Mouse (Mus musculus) heart, embryonic 12.5 days (tissue): ENCODE measurements around the gene Fth1. TPM values are rescaled to one million over a fixed set of nuclear protein-coding genes. Genes with fewer than 3 reads are reported as not detected.

Experiments
- ATAC-seq: fragments of 200-750 bp; cut with Nextera tagmentation; 2 replicates; pipeline ENCODE4 v1.8.0; 2017; ENCODE audit warnings: moderate TSS enrichment, moderate library complexity; ENCODE audit not compliant: insufficient number of reproducible peaks, low FRiP score
- H3K27ac ChIP-seq: fragments of 300-500 bp; sonication (generic); 2 replicates; pipeline ENCODE4 v1.5.1; 2016; ENCODE audit warnings: mild to moderate bottlenecking, moderate library complexity; ENCODE audit not compliant: poor library complexity, severe bottlenecking
- H3K27me3 ChIP-seq: fragments of 300-500 bp; sonication (generic); replicated peaks from 2 replicates; pipeline ENCODE4 v1.6.1; 2016; ENCODE audit warnings: mild to moderate bottlenecking, moderate library complexity
- H3K36me3 ChIP-seq: fragments of 300-500 bp; sonication (generic); 2 replicates; pipeline ENCODE4 v1.6.1; 2016; ENCODE audit warnings: mild to moderate bottlenecking, moderate library complexity
- H3K4me1 ChIP-seq: fragments of 300-500 bp; sonication (generic); replicated peaks from 2 replicates; pipeline ENCODE4 v1.6.1; 2016; ENCODE audit warnings: mild to moderate bottlenecking
- H3K4me2 ChIP-seq: fragments of 300-500 bp; sonication (generic); 2 replicates; pipeline ENCODE4 v1.6.1; 2016; ENCODE audit warnings: mild to moderate bottlenecking, moderate library complexity
- H3K4me3 ChIP-seq: fragments of 300-500 bp; sonication (generic); 2 replicates; pipeline ENCODE4 v1.5.1; 2016; ENCODE audit warnings: mild to moderate bottlenecking
- H3K9ac ChIP-seq: fragments of 300-500 bp; sonication (generic); 2 replicates; pipeline ENCODE4 v1.6.1; 2016; ENCODE audit warnings: mild to moderate bottlenecking, moderate library complexity
- H3K9me3 ChIP-seq: fragments of 300-500 bp; sonication (generic); replicated peaks from 2 replicates; pipeline ENCODE4 v1.6.1; 2016; ENCODE audit warnings: mild to moderate bottlenecking, moderate library complexity
- WGBS: fragments of 180-500 bp; shearing (Covaris S2); methylation state at CpG from one replicate; pipeline ENCODE4 v1.1.7; 2016; 5-methylcytosine and 5-hydroxymethylcytosine counted together
- polyA plus RNA-seq: library from polyadenylated mRNA; unstranded; fragments of >200 nt; fragmentation: Nextera tagmentation; extraction: Ambion mirVana; gene quantifications from 2 replicates; pipeline ENCODE4 v1.2.1, GENCODE M21; 2016

Fth1 gene
- polyA plus RNA-seq, 1 experiment from 2014 or later = 2,412 TPM

DNA sequence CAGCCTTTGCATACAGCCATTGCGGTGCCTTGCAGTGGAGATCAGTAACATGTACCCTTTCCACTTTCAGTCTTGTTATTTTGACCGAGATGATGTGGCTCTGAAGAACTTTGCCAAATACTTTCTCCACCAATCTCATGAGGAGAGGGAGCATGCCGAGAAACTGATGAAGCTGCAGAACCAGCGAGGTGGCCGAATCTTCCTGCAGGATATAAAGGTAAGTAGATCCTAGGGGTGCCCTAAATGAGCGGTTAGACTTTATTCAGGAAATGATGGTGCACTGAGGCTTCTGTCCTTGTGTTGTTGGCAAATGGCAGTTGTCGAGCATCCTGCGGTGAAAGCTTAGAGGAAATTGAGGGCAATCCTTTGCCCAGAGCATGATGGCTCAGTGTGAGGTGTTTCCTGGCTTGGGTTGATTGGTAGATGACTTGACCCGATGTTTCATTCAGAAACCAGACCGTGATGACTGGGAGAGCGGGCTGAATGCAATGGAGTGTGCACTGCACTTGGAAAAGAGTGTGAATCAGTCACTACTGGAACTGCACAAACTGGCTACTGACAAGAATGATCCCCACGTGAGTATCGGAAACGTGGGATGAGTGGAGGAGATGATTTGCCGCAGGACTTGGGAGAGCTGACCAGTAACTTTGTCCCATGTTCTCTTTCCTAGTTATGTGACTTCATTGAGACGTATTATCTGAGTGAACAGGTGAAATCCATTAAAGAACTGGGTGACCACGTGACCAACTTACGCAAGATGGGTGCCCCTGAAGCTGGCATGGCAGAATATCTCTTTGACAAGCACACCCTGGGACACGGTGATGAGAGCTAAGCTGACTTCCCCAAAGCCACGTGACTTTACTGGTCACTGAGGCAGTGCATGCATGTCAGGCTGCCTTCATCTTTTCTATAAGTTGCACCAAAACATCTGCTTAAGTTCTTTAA lies 4.0 kb downstream of the Fth1 start:
- peak overlapping the region; percentile 92 for H3K9ac ChIP-seq
- H3K4me3 ChIP-seq = peak overlapping the region; percentile 93
- H3K9me3 ChIP-seq = no peaks in the 10 kb centered on the region
- H3K4me2 ChIP-seq = peak overlapping the region; percentile 93
- no peak for ATAC-seq
- H3K4me1 ChIP-seq = peaks cover 28% of the 10 kb centered on the region
- H3K27me3 ChIP-seq = no peaks in the 10 kb centered on the region
- H3K27ac ChIP-seq = no peak overlapping the region
- 90% methylated on average over 20 of the region's 20 CpGs for WGBS
- H3K36me3 ChIP-seq = peaks cover 26% of the 10 kb centered on the region

DNA sequence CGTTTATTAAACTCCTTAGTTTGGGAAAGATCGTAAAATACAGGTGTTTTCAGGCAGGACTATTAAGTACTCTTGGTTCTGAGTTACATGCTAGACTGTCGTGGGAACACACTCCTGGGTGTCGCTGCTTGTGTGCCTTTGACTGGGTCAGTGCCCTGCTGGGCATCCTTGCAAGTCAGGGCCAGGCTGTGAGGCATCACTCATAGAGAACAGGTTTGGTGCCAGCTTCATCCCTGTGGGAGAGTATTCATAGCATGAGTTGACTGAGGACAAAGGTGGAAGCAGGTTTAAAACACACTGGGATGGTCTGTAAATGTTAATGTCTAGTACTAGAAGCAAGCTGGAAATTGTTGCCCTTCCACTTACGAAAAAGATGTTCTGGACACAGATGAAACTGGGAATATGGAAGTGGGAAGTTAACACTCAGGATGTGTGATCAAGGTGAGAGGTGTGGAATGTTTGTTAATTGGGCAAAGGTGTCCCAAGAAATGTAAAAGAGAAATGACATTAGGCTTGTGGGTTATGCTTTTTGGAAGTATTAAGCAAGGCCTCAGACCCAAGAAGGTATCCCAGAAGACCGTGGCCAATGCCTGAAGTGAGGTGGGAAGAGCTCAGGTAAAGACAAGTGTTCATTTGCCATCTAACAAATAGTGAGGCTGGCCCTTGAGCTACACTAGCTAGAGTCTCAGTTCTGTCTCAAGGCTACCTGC lies 4.9 kb downstream of the Fth1 start:
- no peak for ATAC-seq
- no peak overlapping the region for H3K27ac ChIP-seq
- H3K4me3 ChIP-seq = 0 out of 2 replicates have a peak overlapping the region, but pooled peaks have one; percentile 13
- H3K4me1 ChIP-seq = peaks cover 30% of the 10 kb centered on the region
- 90% methylated on average over 6 of the region's 6 CpGs for WGBS
- peaks cover 26% of the 10 kb centered on the region for H3K36me3 ChIP-seq
- no peaks in the 10 kb centered on the region for H3K9me3 ChIP-seq
- H3K27me3 ChIP-seq = no peaks in the 10 kb centered on the region
- no peak overlapping the region for H3K9ac ChIP-seq
- peak overlapping the region; percentile 20; the same call in 1 of the 2 replicates for H3K4me2 ChIP-seq

DNA sequence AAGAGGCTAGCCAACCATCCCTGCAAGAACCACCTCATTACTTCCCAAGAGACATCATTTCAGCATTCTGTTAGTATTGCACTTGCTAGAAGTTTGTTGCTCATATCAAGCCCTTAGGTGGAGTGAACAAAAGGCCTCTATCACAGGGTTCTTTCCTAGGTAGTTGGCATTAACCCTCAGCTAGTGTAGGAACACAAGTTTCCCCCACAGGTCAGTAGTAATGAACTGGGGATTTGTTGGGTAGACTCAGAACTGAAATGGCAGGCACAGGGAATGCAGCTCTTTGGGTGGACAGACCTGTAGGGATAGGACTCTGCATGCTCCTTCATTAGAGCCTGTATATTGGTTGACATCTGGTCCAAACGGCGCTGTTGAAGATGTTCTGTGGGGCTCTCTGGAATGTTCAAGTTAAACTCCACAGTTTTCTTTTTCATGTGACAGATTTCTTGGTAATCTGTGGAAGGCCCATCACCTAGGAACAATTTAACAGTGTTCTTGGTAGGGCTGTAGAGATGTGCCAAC lies 5.6 kb downstream of the Fth1 start:
- Histone ChIP-seq H3K9me3 (no peaks in the 10 kb centered on the region), H3K36me3 (peaks cover 26% of the 10 kb centered on the region), H3K9ac (no peak overlapping the region), H3K4me3 (no peak overlapping the region), H3K27ac (no peak overlapping the region), H3K4me2 (no peak overlapping the region), H3K27me3 (no peaks in the 10 kb centered on the region), H3K4me1 (peaks cover 30% of the 10 kb centered on the region)
- WGBS = 85% methylated on average over 2 of the region's 2 CpGs
- no peak for ATAC-seq

DNA sequence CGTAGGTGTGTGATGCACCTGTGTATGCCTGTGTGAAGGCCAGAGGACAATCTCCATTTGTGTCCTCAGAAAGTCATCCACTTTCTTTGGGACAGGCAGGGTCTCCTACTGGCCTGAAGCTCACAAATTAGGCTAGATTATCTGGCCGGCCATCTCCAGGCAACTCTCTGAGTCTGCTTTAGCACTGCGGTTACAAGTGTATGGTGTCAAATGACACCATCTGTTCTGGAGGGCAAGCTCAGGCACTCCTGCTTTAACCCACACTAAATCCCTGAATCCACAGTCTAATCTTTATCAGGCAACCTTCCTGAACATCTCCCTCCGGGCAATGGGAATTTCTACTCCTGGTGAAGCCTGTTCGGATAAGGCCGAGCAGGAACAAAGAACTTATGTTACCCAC lies 6.8 kb downstream of the Fth1 start:
- H3K4me3 ChIP-seq = no peak overlapping the region
- H3K4me2 ChIP-seq = no peak overlapping the region
- H3K4me1 ChIP-seq = peaks cover 22% of the 10 kb centered on the region
- H3K9ac ChIP-seq = peak overlapping the region; percentile 18; the same call in 1 of the 2 replicates
- no peaks in the 10 kb centered on the region for H3K27me3 ChIP-seq
- 25% methylated on average over 6 of the region's 6 CpGs for WGBS
- ATAC-seq = no peak
- H3K9me3 ChIP-seq = no peaks in the 10 kb centered on the region
- H3K27ac ChIP-seq = no peak overlapping the region
- peaks cover 26% of the 10 kb centered on the region for H3K36me3 ChIP-seq

DNA sequence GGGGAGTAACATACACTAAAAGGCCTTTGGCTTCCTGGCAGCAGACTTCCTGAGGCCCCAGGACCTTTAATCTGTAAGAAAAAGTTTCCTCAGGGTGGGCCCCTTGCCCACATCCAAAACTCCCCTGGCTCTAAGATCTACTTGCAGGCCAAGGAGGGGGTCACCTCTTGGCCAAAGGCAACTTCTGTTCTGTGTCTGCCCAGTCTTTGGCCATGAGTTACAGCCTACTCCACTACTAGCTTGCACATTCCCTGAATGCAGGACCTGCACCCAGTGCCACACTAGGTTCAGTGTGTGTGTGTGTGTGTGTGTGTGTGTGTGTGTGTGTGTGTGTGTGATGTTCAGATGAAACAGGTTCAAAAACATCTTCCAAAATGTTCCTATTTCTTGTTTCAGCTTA lies 7.2 kb downstream of the Fth1 start:
- Histone ChIP-seq H3K27ac (no peak overlapping the region), H3K9ac (0 out of 2 replicates have a peak overlapping the region, but pooled peaks have one; percentile 18), H3K4me2 (no peak overlapping the region)

DNA sequence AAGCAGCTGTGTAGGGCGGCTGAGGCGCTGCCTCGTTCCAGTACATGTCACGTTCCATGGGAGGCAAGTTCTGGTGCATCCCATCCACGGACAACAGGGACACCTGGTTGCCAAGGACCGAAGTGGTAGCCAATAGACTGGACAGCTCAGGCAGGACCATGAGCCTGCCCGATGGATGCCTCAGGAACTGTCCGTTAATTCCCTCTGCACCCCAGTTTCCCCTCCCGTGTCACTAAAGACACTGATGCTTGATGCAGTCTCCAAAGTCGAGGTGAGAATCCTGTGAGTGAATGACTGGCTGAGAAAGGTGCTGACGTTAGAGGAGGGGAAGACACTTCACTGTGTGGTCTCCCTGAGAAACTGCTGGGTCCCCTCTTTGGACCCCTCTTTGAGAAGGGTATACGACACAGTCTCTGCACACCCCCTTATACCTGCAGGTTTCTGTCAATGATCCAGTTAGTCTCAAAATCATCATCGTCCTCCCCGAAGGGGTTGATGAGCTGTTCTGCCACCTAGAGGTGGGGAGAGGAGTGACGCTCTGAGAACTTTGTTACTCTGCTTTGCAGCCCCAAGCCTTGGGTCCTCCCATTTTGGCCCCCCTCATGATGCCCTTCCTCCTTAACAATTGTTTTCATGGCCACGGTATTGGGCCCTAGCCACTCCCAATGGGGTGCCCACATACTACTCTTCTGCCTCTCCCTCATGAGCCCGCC lies 8.9 kb downstream of the Fth1 start:
- Histone ChIP-seq H3K4me2 (no peak overlapping the region), H3K4me1 (peaks cover 19% of the 10 kb centered on the region), H3K27ac (no peak overlapping the region), H3K4me3 (no peak overlapping the region), H3K9ac (no peak overlapping the region), H3K36me3 (peaks cover 20% of the 10 kb centered on the region), H3K27me3 (no peaks in the 10 kb centered on the region), H3K9me3 (no peaks in the 10 kb centered on the region)
- no peak for ATAC-seq
- WGBS = 58% methylated on average over 17 of the region's 17 CpGs

More for the DNA sequence above, 7.2 kb downstream of the Fth1 start:
- H3K4me3 ChIP-seq = no peak overlapping the region
- peaks cover 26% of the 10 kb centered on the region for H3K36me3 ChIP-seq
- no peaks in the 10 kb centered on the region for H3K9me3 ChIP-seq
- no peaks in the 10 kb centered on the region for H3K27me3 ChIP-seq
- ATAC-seq = no peak
- peaks cover 22% of the 10 kb centered on the region for H3K4me1 ChIP-seq

DNA sequence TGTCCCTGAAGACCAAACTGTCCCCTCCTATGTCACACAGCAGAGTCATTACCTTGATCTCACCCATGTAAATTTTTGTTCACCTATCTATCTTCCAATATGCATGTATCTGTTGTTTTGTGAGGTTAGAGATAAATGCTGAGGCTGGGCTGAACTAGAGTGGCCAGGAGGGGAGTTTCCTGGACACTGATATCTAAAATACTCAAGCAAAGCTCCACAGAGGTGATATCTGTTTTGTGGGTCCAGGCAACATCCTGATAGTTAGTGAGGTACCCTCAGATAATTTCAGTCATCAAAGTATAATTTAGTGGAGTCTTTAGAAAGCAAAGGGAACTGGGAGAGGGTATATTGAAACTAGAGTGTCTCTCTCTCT lies 9.5 kb downstream of the Fth1 start:
- H3K9me3 ChIP-seq = no peaks in the 10 kb centered on the region

DNA sequence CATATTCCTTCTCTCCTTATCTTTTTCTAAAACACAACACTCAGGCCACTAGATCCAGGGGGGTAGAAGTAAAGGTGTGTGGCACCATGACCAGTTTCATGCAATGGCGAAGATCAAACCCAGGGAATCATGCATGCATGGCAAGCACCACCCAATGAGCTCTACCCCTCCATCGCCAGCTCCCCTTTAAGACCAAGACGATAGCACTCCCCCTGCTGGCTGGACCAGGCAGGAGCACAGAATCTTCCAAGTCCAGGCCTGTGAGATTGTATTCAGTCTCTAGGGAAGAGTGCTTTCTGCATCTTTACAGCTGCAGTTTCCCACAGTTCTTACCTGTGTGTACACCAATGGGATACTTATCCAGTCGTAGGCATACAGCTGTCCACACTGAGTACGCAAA lies 10.9 kb downstream of the Fth1 start:
- H3K27ac ChIP-seq = no peak overlapping the region
- H3K4me3 ChIP-seq = no peak overlapping the region
- H3K9me3 ChIP-seq = no peaks in the 10 kb centered on the region
- no peak overlapping the region for H3K4me2 ChIP-seq
- peaks cover under 1% of the 10 kb centered on the region; the same call in 1 of the 2 replicates for H3K36me3 ChIP-seq
- peaks cover 17% of the 10 kb centered on the region for H3K4me1 ChIP-seq
- WGBS = 22% methylated on average over 5 of the region's 5 CpGs
- no peaks in the 10 kb centered on the region for H3K27me3 ChIP-seq
- no peak for ATAC-seq
- no peak overlapping the region for H3K9ac ChIP-seq

More for the DNA sequence above, 9.5 kb downstream of the Fth1 start:
- H3K9ac ChIP-seq = no peak overlapping the region
- no peak overlapping the region for H3K27ac ChIP-seq
- H3K27me3 ChIP-seq = no peaks in the 10 kb centered on the region
- no peak for ATAC-seq
- H3K4me2 ChIP-seq = no peak overlapping the region
- H3K4me1 ChIP-seq = peaks cover 17% of the 10 kb centered on the region
- H3K4me3 ChIP-seq = no peak overlapping the region
- H3K36me3 ChIP-seq = peaks cover 15% of the 10 kb centered on the region

DNA sequence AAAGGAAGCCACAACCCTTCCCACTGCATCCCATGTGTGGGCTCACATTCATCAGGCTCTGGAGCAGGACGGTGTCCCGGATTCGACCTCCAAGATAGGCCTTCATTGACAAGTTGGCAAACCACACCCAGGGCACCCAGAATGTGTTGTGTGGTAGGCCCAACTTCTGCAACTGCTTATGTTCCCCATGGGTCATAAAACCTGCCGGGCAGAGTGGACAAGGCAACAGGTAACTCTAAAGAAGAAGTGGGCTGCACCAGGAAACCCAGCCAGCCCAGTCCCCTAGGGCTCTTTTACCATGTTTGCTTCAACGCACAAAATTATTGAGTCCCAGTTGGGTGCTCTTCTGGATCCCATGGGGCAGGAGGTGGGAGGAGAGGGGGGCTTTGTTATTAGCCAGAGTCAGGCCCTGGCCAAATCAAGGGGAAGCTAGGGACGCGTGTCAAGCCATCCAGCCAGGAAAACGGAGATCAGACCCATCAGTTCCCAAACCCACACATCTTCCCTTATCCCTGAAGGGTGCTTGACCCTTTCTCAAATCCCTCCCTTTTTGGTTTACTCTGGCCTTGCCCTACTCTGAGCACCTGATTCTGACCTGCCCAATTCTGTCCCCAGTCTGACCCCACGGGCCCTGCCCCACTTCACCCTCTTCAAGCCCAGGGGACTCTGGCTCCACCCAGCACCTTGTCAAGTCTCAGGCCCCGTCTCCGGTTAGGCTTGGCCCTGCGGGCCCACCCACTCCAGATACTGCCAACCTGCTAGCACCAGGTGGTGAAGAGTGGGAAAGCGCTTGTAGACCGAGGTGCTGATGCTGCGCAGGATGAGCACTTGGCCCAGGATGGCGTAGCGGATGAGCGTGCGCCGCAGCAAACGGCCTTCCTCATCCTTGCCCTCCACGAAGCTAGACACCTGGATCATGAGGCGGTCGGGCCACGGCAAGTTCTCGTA lies 11.9 kb downstream of the Fth1 start:
- Histone ChIP-seq H3K4me2 (peak overlapping the region; percentile 64), H3K27me3 (no peaks in the 10 kb centered on the region), H3K36me3 (no peaks in the 10 kb centered on the region), H3K4me3 (peak overlapping the region; percentile 24), H3K9me3 (no peaks in the 10 kb centered on the region), H3K27ac (no peak overlapping the region), H3K9ac (no peak overlapping the region; the same call in 1 of the 2 replicates), H3K4me1 (peaks cover 13% of the 10 kb centered on the region)
- WGBS = 47% methylated on average over 26 of the region's 26 CpGs
- ATAC-seq = peak; percentile 37; the same call in 1 of the 2 replicates

DNA sequence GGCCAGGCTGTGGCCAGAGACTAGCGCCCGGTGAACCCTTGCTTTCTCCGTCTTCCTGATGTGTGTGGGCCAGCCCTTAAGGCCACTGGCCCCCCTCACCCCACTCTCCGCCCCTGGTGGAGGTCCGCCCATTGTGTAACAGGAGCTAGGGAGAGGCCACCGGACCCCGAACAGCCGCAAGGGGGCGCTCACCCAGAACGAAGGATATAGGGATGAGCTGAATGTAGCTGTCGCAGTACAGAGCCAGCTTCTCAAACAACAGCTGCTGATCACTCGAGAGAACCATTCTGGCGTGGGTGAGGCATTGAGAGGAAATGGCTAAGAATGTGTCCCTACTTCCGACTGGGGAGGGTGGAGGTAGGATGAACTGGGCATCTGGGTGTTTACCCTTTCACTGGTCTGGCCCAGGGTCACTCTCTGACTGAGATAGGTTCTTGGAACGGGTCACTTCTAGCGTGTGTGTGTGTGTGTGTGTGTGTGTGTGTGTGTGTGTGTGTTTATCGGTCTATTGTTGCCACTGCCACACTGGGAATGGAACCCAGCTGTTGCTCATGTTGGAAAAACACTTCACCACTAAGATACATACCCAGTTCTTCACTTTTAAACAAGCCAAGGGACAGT lies 12.7 kb downstream of the Fth1 start:
- Histone ChIP-seq H3K4me2 (peak overlapping the region; percentile 64), H3K9me3 (no peaks in the 10 kb centered on the region), H3K4me3 (peak overlapping the region; percentile 24), H3K27me3 (no peaks in the 10 kb centered on the region), H3K27ac (no peak overlapping the region), H3K4me1 (peaks cover 9% of the 10 kb centered on the region), H3K9ac (peak overlapping the region; percentile 10), H3K36me3 (no peaks in the 10 kb centered on the region)
- WGBS = 6% methylated on average over 17 of the region's 17 CpGs
- peak; percentile 75 for ATAC-seq
